Mouse (Mus musculus): ENCODE data around the gene Krt75.
"Not testable (repeated sequence)": the region's sequence is repeated elsewhere in the genome, so short reads cannot be mapped to it uniquely, and the experiment has no call there.

Krt75 gene

GRCm38 (mm10) chr15:101517161-101517560, 56.5 kb downstream of the Krt75 start, which contains the start of gene Gm49425:
Gene Gm49425 (minus strand): TSS chr15:101517261.
- not testable (repeated sequence) for DNase-seq (ENCODE audit: low spot score)
